Mouse (Mus musculus) heart, adult 10 weeks (tissue): ENCODE measurements around the gene Mrps9. TPM values are rescaled to one million over a fixed set of nuclear protein-coding genes. Genes with fewer than 3 reads are reported as not detected.

ENCODE experiments used
- polyA plus RNA-seq: library from polyadenylated mRNA; stranded (reverse); fragments of 350-450 nt; fragmentation: Illumina TruSeq; extraction: RNeasy Lipid Tissue Mini Kit (QIAGEN cat#74804); gene quantifications from one replicate; pipeline ENCODE4 v1.2.3, GENCODE M21; 2014; ENCODE audit warnings: low read depth, low replicate concordance

Mrps9 gene
- polyA plus RNA-seq = 115 TPM

DNA sequence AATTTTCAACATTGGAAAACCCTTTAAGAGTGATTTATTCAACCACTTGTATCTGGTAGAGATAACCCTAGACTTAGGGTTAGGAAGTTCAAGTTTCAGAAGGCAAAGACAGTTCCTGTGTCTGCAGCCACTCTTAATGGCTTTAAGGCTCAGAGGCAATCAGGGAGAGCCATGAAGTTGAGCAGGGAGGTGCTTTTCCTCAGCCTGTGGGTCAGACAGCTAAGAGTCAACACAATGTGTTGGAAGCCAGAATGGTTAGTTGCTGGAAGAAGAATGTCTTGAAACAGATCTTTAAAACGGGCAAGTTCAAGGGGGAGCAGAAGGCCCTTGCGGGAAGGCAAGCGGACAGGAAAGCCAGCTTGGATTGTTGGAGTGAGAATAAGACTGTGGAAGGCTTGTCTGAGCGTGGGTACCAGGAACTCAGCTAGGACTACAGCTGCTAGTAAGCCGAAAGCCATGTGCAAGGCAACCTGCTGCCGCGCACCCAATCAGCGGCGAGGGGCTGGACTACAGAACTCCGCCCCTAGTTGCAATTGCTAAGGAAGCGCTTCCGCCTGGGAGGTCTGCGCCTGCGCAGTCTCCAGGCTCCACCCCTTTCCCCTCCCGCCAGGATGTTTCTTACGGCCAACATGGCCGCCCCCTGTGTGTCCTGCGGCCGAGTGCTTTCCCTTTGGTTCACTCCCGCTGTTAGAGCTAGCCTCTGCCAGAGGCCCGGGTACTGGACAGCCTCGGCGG, at the start of gene Mrps9:
TSS of gene Mrps9 (plus strand) at position 571 of the 735 bp plus-strand sequence.

DNA sequence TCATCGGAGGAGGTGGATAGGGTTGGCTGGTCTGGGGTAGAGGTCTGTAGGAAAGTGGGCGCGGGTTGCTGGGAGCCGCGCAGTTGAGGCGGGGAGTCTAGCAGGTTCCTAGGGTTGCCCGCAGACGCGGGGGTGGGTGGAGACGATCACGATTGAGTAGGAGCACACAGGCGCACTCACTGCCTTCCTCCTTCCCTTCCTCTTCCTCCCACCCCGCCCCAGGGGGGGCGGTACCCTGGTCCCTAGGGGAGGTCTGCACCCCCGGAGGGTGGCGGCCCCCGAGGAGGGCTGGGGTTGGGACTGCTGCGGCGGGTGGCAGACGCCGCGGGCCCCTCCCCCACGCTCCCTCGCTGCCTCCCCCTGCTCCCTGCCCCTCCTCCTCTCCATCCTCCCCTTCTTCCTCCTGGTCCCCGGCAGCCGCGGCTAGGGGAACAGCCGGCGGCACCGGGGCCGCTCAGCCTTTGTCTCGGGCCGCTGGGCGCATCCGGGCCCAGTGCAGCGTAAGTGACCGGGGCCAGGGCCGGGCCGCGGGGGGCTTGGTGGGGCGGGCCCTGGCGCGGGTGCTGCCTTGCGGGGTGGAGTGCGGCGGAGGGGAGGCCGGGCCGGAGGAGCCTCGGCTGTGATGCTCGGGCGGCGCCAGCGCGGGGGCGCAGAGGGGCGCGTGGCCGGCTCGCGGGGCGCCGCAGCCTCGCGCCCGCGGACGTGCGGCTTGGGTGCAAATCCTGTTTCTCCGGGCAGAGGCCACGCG, 101.9 kb downstream of the Mrps9 start, which contains the start of gene Gpr45:
TSS of gene Gpr45 (plus strand) at position 139 of the 748 bp plus-strand sequence.

Other genes starting within 250 kb of the Mrps9 start
- not detected for gene Pou3f3, start 155.5 kb upstream of the Mrps9 start, polyA plus RNA-seq
- gene Gpr45, start 101.6 kb downstream of the Mrps9 start, polyA plus RNA-seq = not detected
- 14.2 TPM for gene Tgfbrap1, start 247.4 kb downstream of the Mrps9 start, polyA plus RNA-seq
- 22.1 TPM for gene AI597479, start 247.5 kb downstream of the Mrps9 start, polyA plus RNA-seq